Mouse (Mus musculus) midbrain, embryonic 13.5 days (tissue): ENCODE measurements around the gene Parp6. TPM values are rescaled to one million over a fixed set of nuclear protein-coding genes. Genes with fewer than 3 reads are reported as not detected.

Experiments used
- ATAC-seq: fragments of 200-750 bp; cut with Nextera tagmentation; 2 replicates; pipeline ENCODE4 v1.8.0; 2017; ENCODE audit warnings: mild to moderate bottlenecking, moderate TSS enrichment, moderate library complexity
- H3K27ac ChIP-seq: fragments of 300-500 bp; sonication (generic); 2 replicates; pipeline ENCODE4 v1.5.1; 2015; ENCODE audit warnings: inconsistent platforms, mild to moderate bottlenecking, moderate library complexity
- H3K27me3 ChIP-seq: fragments of 300-500 bp; sonication (generic); 2 replicates; pipeline ENCODE4 v1.6.1; 2015; ENCODE audit warnings: mild to moderate bottlenecking, inconsistent platforms
- H3K36me3 ChIP-seq: fragments of 300-500 bp; sonication (generic); 2 replicates; pipeline ENCODE4 v1.6.1; 2015; ENCODE audit warnings: mild to moderate bottlenecking, inconsistent platforms
- H3K4me1 ChIP-seq: fragments of 300-500 bp; sonication (generic); replicated peaks from 2 replicates; pipeline ENCODE4 v1.6.1; 2015; ENCODE audit warnings: inconsistent platforms
- H3K4me2 ChIP-seq: fragments of 300-500 bp; sonication (generic); replicated peaks from 2 replicates; pipeline ENCODE4 v1.6.1; 2015; ENCODE audit warnings: moderate library complexity, mild to moderate bottlenecking, inconsistent platforms
- H3K4me3 ChIP-seq: fragments of 300-500 bp; sonication (generic); replicated peaks from 2 replicates; pipeline ENCODE4 v1.5.1; 2015; ENCODE audit warnings: mild to moderate bottlenecking, inconsistent platforms
- H3K9ac ChIP-seq: fragments of 300-500 bp; sonication (generic); replicated peaks from 2 replicates; pipeline ENCODE4 v1.6.1; 2015; ENCODE audit warnings: mild to moderate bottlenecking, inconsistent platforms
- H3K9me3 ChIP-seq: fragments of 300-500 bp; sonication (generic); 2 replicates; pipeline ENCODE4 v1.6.1; 2016; ENCODE audit warnings: mild to moderate bottlenecking, inconsistent platforms
- WGBS: fragments of 180-500 bp; shearing (Covaris S2); methylation state at CpG from one replicate; pipeline ENCODE4 v1.1.7; 2015; 5-methylcytosine and 5-hydroxymethylcytosine counted together
- polyA plus RNA-seq: library from polyadenylated mRNA; unstranded; fragments of >200 nt; fragmentation: Nextera tagmentation; extraction: Ambion mirVana; gene quantifications from 2 replicates; pipeline ENCODE4 v1.2.1, GENCODE M21; 2015

Gene Parp6
- polyA plus RNA-seq, 1 experiment from 2014 or later, result 195 TPM

- Histone ChIP-seq H3K27ac (no peak overlapping the region), H3K27me3 (no peaks in the 10 kb centered on the region), H3K4me2 (no peak overlapping the region), H3K36me3 (peaks cover 93% of the 10 kb centered on the region), H3K9ac (no peak overlapping the region), H3K4me1 (peaks cover 4% of the 10 kb centered on the region), H3K9me3 (no peaks in the 10 kb centered on the region), H3K4me3 (no peak overlapping the region)
- no peak for ATAC-seq
- 81% methylated on average over 4 of the region's 4 CpGs for WGBS
These were observed 52.1 kb downstream of the Parp6 start for GRCm38 (mm10) chr9:59669172-59669571.

- no peak for ATAC-seq
- H3K4me3 ChIP-seq, result no peak overlapping the region
- H3K4me2 ChIP-seq, result no peak overlapping the region
- H3K36me3 ChIP-seq, result peaks cover 96% of the 10 kb centered on the region
- no peaks in the 10 kb centered on the region for H3K27me3 ChIP-seq
- H3K27ac ChIP-seq, result no peak overlapping the region
- WGBS, result 89% methylated on average over 12 of the region's 12 CpGs
- H3K9me3 ChIP-seq, result no peaks in the 10 kb centered on the region
- no peaks in the 10 kb centered on the region for H3K4me1 ChIP-seq
- H3K9ac ChIP-seq, result no peak overlapping the region
These were observed 55.3 kb downstream of the Parp6 start for GRCm38 (mm10) chr9:59672195-59672894.

GRCm38 (mm10) chr9:59673427-59673826 lies 56.3 kb downstream of the Parp6 start:
- Histone ChIP-seq H3K27ac (no peak overlapping the region), H3K9ac (no peak overlapping the region), H3K9me3 (no peaks in the 10 kb centered on the region), H3K4me2 (no peak overlapping the region), H3K4me1 (no peaks in the 10 kb centered on the region), H3K36me3 (peaks cover 96% of the 10 kb centered on the region), H3K4me3 (no peak overlapping the region), H3K27me3 (no peaks in the 10 kb centered on the region)
- 78% methylated on average over 2 of the region's 2 CpGs for WGBS
- no peak for ATAC-seq

DNA sequence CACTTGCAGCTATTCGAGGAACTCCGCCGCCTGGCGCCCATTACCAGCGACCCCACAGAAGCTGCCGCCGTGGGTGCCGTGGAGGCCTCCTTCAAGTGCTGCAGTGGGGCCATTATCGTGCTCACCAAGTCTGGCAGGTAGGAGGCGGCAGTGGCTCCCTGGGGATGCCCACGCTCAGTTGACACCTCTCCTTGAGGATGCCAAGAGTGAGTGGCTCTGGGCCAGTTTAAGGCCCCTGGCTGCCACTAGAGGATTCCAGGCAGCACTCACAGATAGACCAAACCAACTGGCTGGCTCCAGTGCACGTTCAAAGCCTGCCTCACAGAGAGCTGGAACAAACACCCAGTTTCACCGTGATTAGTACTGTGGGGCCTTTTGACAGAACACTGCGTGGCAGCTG lies 58.5 kb downstream of the Parp6 start:
- WGBS, result 88% methylated on average over 14 of the region's 14 CpGs
- H3K9me3 ChIP-seq, result no peaks in the 10 kb centered on the region
- H3K4me3 ChIP-seq, result no peak overlapping the region
- no peak for ATAC-seq
- peaks cover 89% of the 10 kb centered on the region for H3K36me3 ChIP-seq
- no peak overlapping the region for H3K27ac ChIP-seq
- H3K4me2 ChIP-seq, result no peak overlapping the region
- peaks cover 3% of the 10 kb centered on the region for H3K27me3 ChIP-seq
- peaks cover 13% of the 10 kb centered on the region for H3K4me1 ChIP-seq
- no peak overlapping the region for H3K9ac ChIP-seq

- Histone ChIP-seq H3K9me3 (no peaks in the 10 kb centered on the region), H3K27ac (no peak overlapping the region), H3K4me2 (no peak overlapping the region), H3K4me3 (no peak overlapping the region), H3K27me3 (peaks cover 24% of the 10 kb centered on the region), H3K9ac (no peak overlapping the region), H3K4me1 (peaks cover 14% of the 10 kb centered on the region), H3K36me3 (peaks cover 62% of the 10 kb centered on the region)
- ATAC-seq, result no peak
- WGBS, result 5% methylated on average over 1 of the region's 1 CpGs
These were observed 61.2 kb downstream of the Parp6 start for GRCm38 (mm10) chr9:59678313-59678712.

DNA sequence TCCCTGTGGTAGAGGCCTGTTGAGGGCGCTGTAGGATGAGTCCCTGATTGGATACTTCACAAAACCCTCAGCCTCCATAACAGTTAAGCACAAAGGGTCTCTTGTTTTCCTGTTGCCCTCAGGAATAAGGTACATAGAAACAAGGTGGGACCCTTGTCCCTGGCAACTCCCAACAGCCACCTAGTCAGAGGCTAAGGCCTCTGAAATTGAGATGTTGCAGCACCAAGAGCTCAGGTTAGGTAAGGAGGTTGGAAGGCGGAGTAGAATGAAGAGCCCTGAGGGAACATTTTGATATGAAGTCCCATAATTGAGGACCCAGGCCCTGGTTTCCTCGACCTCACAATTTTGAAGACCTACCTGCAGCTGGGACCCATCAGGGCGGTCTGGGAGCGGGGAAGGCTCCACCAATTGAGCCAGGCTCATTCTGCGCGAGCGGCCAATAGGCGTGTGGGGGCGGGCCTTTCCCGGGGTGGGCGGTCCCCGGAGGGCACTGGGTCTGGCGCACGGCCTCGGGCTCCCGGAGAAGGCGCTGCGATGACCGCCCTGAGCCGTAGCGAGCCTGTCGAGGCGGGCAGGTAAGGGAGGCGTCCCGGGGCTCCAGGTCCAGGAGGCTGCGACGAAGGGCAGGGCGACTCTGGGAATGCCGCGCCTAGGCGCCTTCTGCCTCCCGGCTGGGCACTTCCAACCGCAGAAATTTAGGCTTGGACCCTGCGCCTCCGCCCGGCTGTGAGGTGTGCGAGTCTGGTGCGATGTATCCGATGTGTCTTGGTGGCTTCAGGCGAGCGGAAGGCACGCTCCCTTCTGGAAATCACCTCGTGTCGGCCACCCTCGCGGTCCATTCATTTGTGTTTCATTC lies 62.8 kb downstream of the Parp6 start, which contains the start of gene Gramd2:
Gramd2 (plus strand) TSS at position 467 of the 856 bp plus-strand sequence.
- under 1% methylated on average over 47 of the region's 47 CpGs for WGBS
- Histone ChIP-seq H3K27me3 (peaks cover 24% of the 10 kb centered on the region), H3K36me3 (peaks cover 47% of the 10 kb centered on the region), H3K27ac (no peak within 1 kb of the TSS), H3K9ac (peak within 1 kb of the TSS; percentile 72), H3K4me2 (peak within 1 kb of the TSS; percentile 90), H3K4me3 (peak within 1 kb of the TSS; percentile 54), H3K4me1 (peaks cover 14% of the 10 kb centered on the region), H3K9me3 (no peaks in the 10 kb centered on the region)
- ATAC-seq, result peak; percentile 97

DNA sequence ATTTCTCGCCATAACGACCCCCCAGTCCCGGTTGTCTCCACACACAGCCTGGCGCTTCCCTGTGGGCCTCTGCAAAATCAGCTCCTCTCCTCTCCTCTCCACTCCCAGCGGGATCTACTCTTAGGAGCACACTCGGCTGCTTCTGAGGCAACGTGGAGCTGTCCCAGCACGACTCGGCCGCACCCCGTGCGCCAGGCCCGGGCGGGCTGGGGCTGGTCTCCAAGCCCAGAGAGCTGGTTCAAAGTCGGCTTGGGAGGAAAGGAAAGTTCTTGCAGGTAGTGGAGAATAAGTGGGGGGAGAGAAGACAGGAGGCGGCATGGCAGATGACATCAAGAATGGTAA lies 63.4 kb downstream of the Parp6 start:
- no peak overlapping the region for H3K27ac ChIP-seq
- H3K9me3 ChIP-seq, result no peaks in the 10 kb centered on the region
- ATAC-seq, result peak; percentile 37
- H3K9ac ChIP-seq, result peak overlapping the region; percentile 72
- peak overlapping the region; percentile 90 for H3K4me2 ChIP-seq
- WGBS, result 12% methylated on average over 16 of the region's 16 CpGs
- H3K4me1 ChIP-seq, result peaks cover 14% of the 10 kb centered on the region
- peaks cover 41% of the 10 kb centered on the region for H3K36me3 ChIP-seq
- H3K27me3 ChIP-seq, result peaks cover 24% of the 10 kb centered on the region
- H3K4me3 ChIP-seq, result peak overlapping the region; percentile 54

- H3K27me3 ChIP-seq, result peaks cover 24% of the 10 kb centered on the region
- 75% methylated on average over 2 of the region's 2 CpGs for WGBS
- peaks cover 7% of the 10 kb centered on the region for H3K36me3 ChIP-seq
- H3K4me3 ChIP-seq, result no peak overlapping the region
- no peaks in the 10 kb centered on the region for H3K9me3 ChIP-seq
- H3K4me2 ChIP-seq, result no peak overlapping the region
- no peak overlapping the region for H3K27ac ChIP-seq
- no peak for ATAC-seq
- no peak overlapping the region for H3K9ac ChIP-seq
- peaks cover 14% of the 10 kb centered on the region for H3K4me1 ChIP-seq
These were observed 66.9 kb downstream of the Parp6 start for GRCm38 (mm10) chr9:59684020-59684419.

DNA sequence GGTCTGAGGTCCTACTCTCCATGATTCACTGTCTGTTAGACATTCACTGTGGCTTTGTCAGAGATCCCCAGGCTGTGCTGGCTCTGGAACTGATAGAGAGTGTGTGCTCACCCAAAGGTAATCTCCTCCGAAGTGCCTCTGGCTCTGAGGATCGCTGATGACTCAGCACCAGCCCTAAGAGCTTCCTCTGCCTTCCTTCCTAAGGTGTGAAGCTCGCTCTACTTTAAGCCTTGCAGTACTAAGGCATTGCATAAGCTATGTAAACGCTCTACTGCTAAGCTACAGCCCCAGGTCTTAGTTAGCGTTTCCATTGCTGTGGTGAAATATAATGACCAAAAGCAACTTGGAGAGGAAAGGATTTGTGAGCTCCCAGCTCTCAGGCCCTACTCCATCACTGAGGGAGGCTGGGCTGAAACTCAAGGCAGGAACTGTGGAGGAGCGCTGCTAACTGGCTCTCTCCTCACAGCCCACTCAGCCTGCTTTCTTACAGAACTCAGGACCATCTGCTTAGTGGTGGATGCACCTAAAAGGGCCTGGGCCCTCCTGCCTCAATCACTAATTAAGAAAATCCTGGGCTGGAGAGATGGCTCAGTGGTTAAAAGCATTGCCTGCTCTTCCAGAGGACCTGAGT lies 70.4 kb downstream of the Parp6 start:
- H3K4me2 ChIP-seq, result no peak overlapping the region
- no peaks in the 10 kb centered on the region for H3K9me3 ChIP-seq
- H3K4me1 ChIP-seq, result peaks cover 10% of the 10 kb centered on the region
- H3K4me3 ChIP-seq, result no peak overlapping the region
- ATAC-seq, result no peak
- H3K9ac ChIP-seq, result no peak overlapping the region
- no peak overlapping the region for H3K27ac ChIP-seq
- peaks cover 1% of the 10 kb centered on the region; the same call in 1 of the 2 replicates for H3K27me3 ChIP-seq
- WGBS, result 37% methylated on average over 6 of the region's 6 CpGs
- no peaks in the 10 kb centered on the region for H3K36me3 ChIP-seq

GRCm38 (mm10) chr9:59691635-59692094 lies 74.6 kb downstream of the Parp6 start:
- Histone ChIP-seq H3K36me3 (no peaks in the 10 kb centered on the region), H3K4me1 (peaks cover 10% of the 10 kb centered on the region), H3K4me2 (peak overlapping the region; percentile 59), H3K27ac (0 out of 2 replicates have a peak overlapping the region, but pooled peaks have one; percentile 35), H3K27me3 (peaks cover 5% of the 10 kb centered on the region; the same call in 1 of the 2 replicates), H3K4me3 (peak overlapping the region; percentile 32), H3K9me3 (no peaks in the 10 kb centered on the region), H3K9ac (peak overlapping the region; percentile 53)
- ATAC-seq, result peak; percentile 91
- WGBS, result 3% methylated on average over 23 of the region's 23 CpGs

- H3K36me3 ChIP-seq, result no peaks in the 10 kb centered on the region
- peaks cover 5% of the 10 kb centered on the region; the same call in 1 of the 2 replicates for H3K27me3 ChIP-seq
- peaks cover 10% of the 10 kb centered on the region for H3K4me1 ChIP-seq
- H3K27ac ChIP-seq, result 0 out of 2 replicates have a peak overlapping the region, but pooled peaks have one; percentile 35
- peak overlapping the region; percentile 32 for H3K4me3 ChIP-seq
- peak overlapping the region; percentile 59 for H3K4me2 ChIP-seq
- peak; percentile 74 for ATAC-seq
- 39% methylated on average over 9 of the region's 9 CpGs for WGBS
- H3K9ac ChIP-seq, result no peak overlapping the region
- H3K9me3 ChIP-seq, result no peaks in the 10 kb centered on the region
These were observed 75.1 kb downstream of the Parp6 start for GRCm38 (mm10) chr9:59692145-59692544.
